8 mouse cellular contexts compared by ENCODE assay signal in genomic region chr9:21754003-21754402, GRCm38 (mm10). TPM values are rescaled to one million over a fixed set of nuclear protein-coding genes. Genes with fewer than 3 reads are reported as not detected.
A peak's percentile ranks its signal among the peaks of the same experiment; 100 is the strongest.
DNase-seq lines count a peak whose midpoint lies in the region; ATAC-seq and TF ChIP-seq lines count a peak whose summit lies in the region.

No protein-coding gene starts in this region.

- 74% methylated on average over 2 of the region's 2 CpGs for WGBS in forebrain, postnatal 0 days
- 83% methylated on average over 2 of the region's 2 CpGs for WGBS in forebrain, embryonic 15.5 days
- WGBS in lung, embryonic 16.5 days = 39% methylated on average over 2 of the region's 2 CpGs
- WGBS in midbrain, embryonic 13.5 days = 87% methylated on average over 2 of the region's 2 CpGs

- H3K9ac ChIP-seq in forebrain, postnatal 0 days = no peak overlapping the region
- no peak overlapping the region for H3K9ac ChIP-seq in forebrain, embryonic 15.5 days (replicated peaks)
- H3K9ac ChIP-seq in lung, embryonic 16.5 days (ENCODE audit: low read length) = no peak overlapping the region
- no peak overlapping the region for H3K9ac ChIP-seq in midbrain, embryonic 13.5 days (replicated peaks)

- no peak overlapping the region for H3K27ac ChIP-seq in forebrain, postnatal 0 days (ENCODE audit: low read depth, low read length)
- no peak overlapping the region for H3K27ac ChIP-seq in forebrain, embryonic 15.5 days (replicated peaks)
- peak overlapping the region; percentile 68 for H3K27ac ChIP-seq in lung, embryonic 16.5 days (ENCODE audit: low read length)
- no peak overlapping the region for H3K27ac ChIP-seq in midbrain, embryonic 13.5 days

- peak; percentile 16; the same call in 1 of the 2 replicates for TF ChIP-seq CTCF in forebrain, postnatal 0 days (IDR thresholded peaks at IDR 0.05; ENCODE audit: low read depth)

- no peak overlapping the region for H3K4me3 ChIP-seq in forebrain, postnatal 0 days (ENCODE audit: low read depth, low read length)
- no peak overlapping the region for H3K4me3 ChIP-seq in forebrain, embryonic 15.5 days
- no peak overlapping the region for H3K4me3 ChIP-seq in lung, embryonic 16.5 days (ENCODE audit: low read length)
- no peak overlapping the region for H3K4me3 ChIP-seq in midbrain, embryonic 13.5 days (replicated peaks)

- peak; percentile 18 for DNase-seq in forebrain, postnatal 0 days
- DNase-seq in cerebellum, adult 9-11 months = peak; percentile 87
- peak; percentile 90 to 93 for DNase-seq in heart, postnatal 10 days
- DNase-seq in natural killer cell, adult 2 months (ENCODE audit: low spot score in 2 of 2) = no peak
- DNase-seq in spleen, adult 18-20 months = no peak

- no peaks in the 10 kb centered on the region for H3K4me1 ChIP-seq in forebrain, postnatal 0 days (ENCODE audit: insufficient read depth)
- peaks cover 6% of the 10 kb centered on the region for H3K4me1 ChIP-seq in forebrain, embryonic 15.5 days
- H3K4me1 ChIP-seq in lung, embryonic 16.5 days (replicated peaks; ENCODE audit: control insufficient read depth, insufficient read depth, low read length) = peaks cover 32% of the 10 kb centered on the region
- H3K4me1 ChIP-seq in midbrain, embryonic 13.5 days (replicated peaks) = peaks cover 4% of the 10 kb centered on the region

- peak; percentile 32 for ATAC-seq in forebrain, postnatal 0 days
- no peak for ATAC-seq in forebrain, embryonic 15.5 days (replicated peaks)
- peak; percentile 79 for ATAC-seq in lung, embryonic 16.5 days (ENCODE audit: low read depth)
- ATAC-seq in midbrain, embryonic 13.5 days = no peak

- H3K9me3 ChIP-seq in forebrain, postnatal 0 days (ENCODE audit: low read length) = no peaks in the 10 kb centered on the region
- no peaks in the 10 kb centered on the region for H3K9me3 ChIP-seq in forebrain, embryonic 15.5 days
- no peaks in the 10 kb centered on the region for H3K9me3 ChIP-seq in lung, embryonic 16.5 days (ENCODE audit: control insufficient read depth, low read length)
- no peaks in the 10 kb centered on the region for H3K9me3 ChIP-seq in midbrain, embryonic 13.5 days

- H3K27me3 ChIP-seq in forebrain, postnatal 0 days (ENCODE audit: insufficient read depth, low read length) = no peaks in the 10 kb centered on the region
- no peaks in the 10 kb centered on the region for H3K27me3 ChIP-seq in forebrain, embryonic 15.5 days
- no peaks in the 10 kb centered on the region for H3K27me3 ChIP-seq in lung, embryonic 16.5 days (ENCODE audit: control insufficient read depth, insufficient read depth, low read depth, low read length)
- H3K27me3 ChIP-seq in midbrain, embryonic 13.5 days = no peaks in the 10 kb centered on the region

- H3K4me2 ChIP-seq in forebrain, postnatal 0 days (ENCODE audit: low read depth) = no peak overlapping the region
- H3K4me2 ChIP-seq in forebrain, embryonic 15.5 days (replicated peaks) = no peak overlapping the region
- H3K4me2 ChIP-seq in lung, embryonic 16.5 days (ENCODE audit: low read depth, low read length) = no peak overlapping the region
- no peak overlapping the region for H3K4me2 ChIP-seq in midbrain, embryonic 13.5 days (replicated peaks)

- H3K36me3 ChIP-seq in forebrain, postnatal 0 days (ENCODE audit: insufficient read depth) = peaks cover 11% of the 10 kb centered on the region
- 0 out of 2 replicates have a peak, but pooled peaks cover 4% of the 10 kb centered on the region for H3K36me3 ChIP-seq in forebrain, embryonic 15.5 days
- H3K36me3 ChIP-seq in lung, embryonic 16.5 days (ENCODE audit: control insufficient read depth, insufficient read depth, low read length) = peaks cover 15% of the 10 kb centered on the region
- peaks cover 9% of the 10 kb centered on the region for H3K36me3 ChIP-seq in midbrain, embryonic 13.5 days

- intact Hi-C loops in heart, postnatal 10 days (cut with DNase I) = no loop called here

RNA-seq across cellular contexts. Expression of gene Spc24, which starts 6.1 kb away (rescaled TPM):
- 7.7 and 8.2 TPM in 2 replicates for total RNA-seq in forebrain, postnatal 0 days (2014; rRNA removed)
- 13.5 and 14.3 TPM in 2 replicates for polyA plus RNA-seq in forebrain, postnatal 0 days (2015; fragmentation: Nextera tagmentation; extraction: Ambion mirVana)
- 41.7 and 55.9 TPM in 2 replicates for polyA plus RNA-seq in forebrain, embryonic 15.5 days (2015; fragmentation: Nextera tagmentation; extraction: Ambion mirVana)
- total RNA-seq in heart, postnatal 10 days (2021) = 10 to 100 TPM; 11.9 to 14.5 TPM
- 134 and 144 TPM in 2 replicates for polyA plus RNA-seq in lung, embryonic 16.5 days (2015; fragmentation: Nextera tagmentation; extraction: Ambion mirVana)
- polyA plus RNA-seq in midbrain, embryonic 13.5 days (2015; fragmentation: Nextera tagmentation; extraction: Ambion mirVana) = 36.2 and 44.6 TPM in 2 replicates

RNA-seq across cellular contexts. Expression of gene Ldlr, which starts 30.7 kb away (rescaled TPM):
- 19.1 and 26.8 TPM in 2 replicates for total RNA-seq in forebrain, postnatal 0 days (2014; rRNA removed)
- polyA plus RNA-seq in forebrain, postnatal 0 days (2015; fragmentation: Nextera tagmentation; extraction: Ambion mirVana) = 6.5 and 11.1 TPM in 2 replicates
- polyA plus RNA-seq in forebrain, embryonic 15.5 days (2015; fragmentation: Nextera tagmentation; extraction: Ambion mirVana) = 15.9 and 17.3 TPM in 2 replicates
- 10 to 100 TPM in 1 of 2 experiments, 1 to 10 TPM in 1; 8.5 to 10.7 TPM for total RNA-seq in heart, postnatal 10 days (2021)
- polyA plus RNA-seq in lung, embryonic 16.5 days (2015; fragmentation: Nextera tagmentation; extraction: Ambion mirVana) = 33.4 and 36.0 TPM in 2 replicates
- 18.7 and 20.6 TPM in 2 replicates for polyA plus RNA-seq in midbrain, embryonic 13.5 days (2015; fragmentation: Nextera tagmentation; extraction: Ambion mirVana)

RNA-seq across cellular contexts. Expression of gene Kank2, which starts 44.5 kb away (rescaled TPM):
- 8.5 and 12.4 TPM in 2 replicates for total RNA-seq in forebrain, postnatal 0 days (2014; rRNA removed)
- 2.2 and 2.3 TPM in 2 replicates for polyA plus RNA-seq in forebrain, postnatal 0 days (2015; fragmentation: Nextera tagmentation; extraction: Ambion mirVana)
- polyA plus RNA-seq in forebrain, embryonic 15.5 days (2015; fragmentation: Nextera tagmentation; extraction: Ambion mirVana) = 2.9 and 3.7 TPM in 2 replicates
- 10 to 100 TPM; 49.5 to 51.9 TPM for total RNA-seq in heart, postnatal 10 days (2021)
- polyA plus RNA-seq in lung, embryonic 16.5 days (2015; fragmentation: Nextera tagmentation; extraction: Ambion mirVana) = 25.5 and 26.3 TPM in 2 replicates
- polyA plus RNA-seq in midbrain, embryonic 13.5 days (2015; fragmentation: Nextera tagmentation; extraction: Ambion mirVana) = 3.3 and 4.3 TPM in 2 replicates

Comparison
In these comparisons a context has a peak if more than half of its experiments do, and no peak if none do; other contexts are left out.
1. ATAC-seq: peak in forebrain, postnatal 0 days (single experiment) and lung, embryonic 16.5 days (single experiment); none in forebrain, embryonic 15.5 days (single experiment) and midbrain, embryonic 13.5 days (single experiment).
2. DNase-seq: peak in forebrain, postnatal 0 days (single experiment), cerebellum, adult 9-11 months (single experiment) and heart, postnatal 10 days (2 of 2); none in natural killer cell, adult 2 months (0 of 2) and spleen, adult 18-20 months (0 of 2).